Mouse (Mus musculus) heart, postnatal 0 days (tissue): Measurements from ENCODE around the gene Foxb1.

Experiments
- CTCF ChIP-seq: IDR thresholded peaks from 2 replicates; pipeline ENCODE4 v1.5.1; 2016; ENCODE audit warnings: antibody characterized with exemption, control low read depth, low read depth
- EP300 ChIP-seq: IDR thresholded peaks from 2 replicates; pipeline ENCODE4 v1.6.1; 2016; ENCODE audit warnings: antibody characterized with exemption, low read depth

DNA sequence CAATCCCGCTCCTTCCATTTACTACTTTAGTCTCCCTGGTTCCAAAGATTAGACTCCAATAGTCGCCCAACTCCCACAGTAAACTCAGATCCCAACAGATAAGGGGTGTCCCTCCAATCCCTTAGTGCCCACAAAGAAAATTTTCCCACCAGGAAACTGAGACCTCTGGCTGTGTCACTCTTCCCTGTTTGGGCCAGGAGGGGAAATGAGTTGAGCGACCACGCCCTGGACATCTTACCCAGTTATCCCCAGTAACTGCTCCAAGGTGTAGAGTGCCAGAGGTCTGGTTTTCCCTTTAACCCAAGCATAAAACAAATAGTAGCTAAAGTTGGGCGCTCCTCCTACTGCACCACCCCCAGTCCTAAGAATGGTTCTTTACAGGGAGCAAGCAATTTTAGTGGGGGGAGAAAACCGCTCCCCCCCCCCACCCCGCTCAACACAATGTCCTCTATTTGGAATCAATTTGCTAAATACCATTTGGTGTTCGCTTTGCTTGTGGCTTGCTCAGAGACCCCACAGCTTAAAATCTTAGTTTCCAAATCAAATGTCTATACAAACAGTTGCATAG, 4.8 kb upstream of the Foxb1 start:
- TF ChIP-seq CTCF (no peak), EP300 (no peak)
